Mouse (Mus musculus) heart, adult 2 months (tissue): ENCODE data around the gene Sympk.

Experiments
- CTCF ChIP-seq: fragments of 200-600 bp; IDR thresholded peaks from 2 replicates; pipeline ENCODE4 v1.8.1; 2022; ENCODE audit warnings: antibody characterized with exemption, mild to moderate bottlenecking, moderate library complexity
- POLR2A ChIP-seq: fragments of 200-500 bp; IDR thresholded peaks from 2 replicates; pipeline ENCODE4 v1.6.1; 2011; ENCODE audit warnings: mild to moderate bottlenecking, low read depth, low read length, control low read depth; ENCODE audit not compliant: insufficient read depth

DNA sequence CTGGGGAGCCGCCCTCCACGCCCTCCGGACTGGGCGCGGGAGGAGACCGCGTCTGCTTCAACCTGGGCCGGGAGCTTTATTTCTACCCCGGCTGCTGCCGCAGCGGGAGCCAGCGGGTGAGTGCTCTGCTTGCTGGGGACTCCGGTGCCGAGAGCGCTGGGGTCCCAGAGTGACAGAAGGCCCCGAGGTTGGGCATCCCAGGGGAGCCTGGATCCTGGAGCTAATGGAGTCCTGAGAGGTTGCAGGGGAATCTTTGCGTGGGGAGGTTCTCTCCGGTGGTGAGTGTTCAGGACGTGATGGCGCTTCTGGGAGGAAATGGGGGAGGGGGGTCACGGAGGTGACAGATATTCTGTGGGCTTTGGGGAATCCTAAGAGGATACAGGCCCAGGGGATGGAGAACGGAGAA is 52.4 kb downstream of the Sympk start:
- TF ChIP-seq POLR2A (no peak), CTCF (no peak)
